Mouse (Mus musculus) neural tube, embryonic 14.5 days (tissue): ENCODE measurements at regions not wholly inside any gene's neighbourhood (a gene's known extent, or its start where the extent isn't known, plus 50 kb on each side); places are given as distances from the start of the nearest gene placed in this dataset.
"Not testable (repeated sequence)": the region's sequence is repeated elsewhere in the genome, so short reads cannot be mapped to it uniquely, and the experiment has no call there.

Experiments used
- ATAC-seq: fragments of 200-750 bp; cut with Nextera tagmentation; 2 replicates; pipeline ENCODE4 v1.8.0; 2017; ENCODE audit warnings: low read depth, mild to moderate bottlenecking, moderate TSS enrichment, moderate library complexity
- H3K27ac ChIP-seq: fragments of 300-500 bp; sonication (generic); 2 replicates; pipeline ENCODE4 v1.5.1; 2014; ENCODE audit warnings: low read depth, mild to moderate bottlenecking, control low read depth, low read length, moderate library complexity, mixed read lengths
- H3K27me3 ChIP-seq: fragments of 300-500 bp; sonication (generic); 2 replicates; pipeline ENCODE4 v1.6.1; 2014; ENCODE audit warnings: low read length; ENCODE audit not compliant: control insufficient read depth, insufficient read depth
- H3K36me3 ChIP-seq: fragments of 300-500 bp; sonication (generic); 2 replicates; pipeline ENCODE4 v1.6.1; 2014; ENCODE audit warnings: low read length, mixed read lengths; ENCODE audit not compliant: control insufficient read depth, insufficient read depth
- H3K4me1 ChIP-seq: fragments of 300-500 bp; sonication (generic); 2 replicates; pipeline ENCODE4 v1.6.1; 2014; ENCODE audit warnings: low read length; ENCODE audit not compliant: control insufficient read depth, insufficient read depth
- H3K4me2 ChIP-seq: fragments of 300-500 bp; sonication (generic); 2 replicates; pipeline ENCODE4 v1.6.1; 2014; ENCODE audit warnings: mild to moderate bottlenecking, low read depth, low read length, control low read depth
- H3K4me3 ChIP-seq: fragments of 300-500 bp; sonication (generic); 2 replicates; pipeline ENCODE4 v1.5.1; 2014; ENCODE audit warnings: low read depth, low read length, control low read depth, mixed read lengths
- H3K9ac ChIP-seq: fragments of 300-500 bp; sonication (generic); replicated peaks from 2 replicates; pipeline ENCODE4 v1.6.1; 2014; ENCODE audit warnings: low read depth, mild to moderate bottlenecking, control low read depth, low read length, mixed read lengths
- H3K9me3 ChIP-seq: fragments of 300-500 bp; sonication (generic); 2 replicates; pipeline ENCODE4 v1.6.1; 2016; ENCODE audit warnings: low read length; ENCODE audit not compliant: control insufficient read depth
- WGBS: fragments of 180-500 bp; shearing (Covaris S2); extraction: QIAGEN DNeasy Blood & Tissue Kit; methylation state at CpG from one replicate; pipeline ENCODE4 v1.1.7; 2014; 5-methylcytosine and 5-hydroxymethylcytosine counted together

- H3K36me3 ChIP-seq, H3K27ac ChIP-seq, H3K4me3 ChIP-seq, ATAC-seq, H3K4me2 ChIP-seq, H3K9me3 ChIP-seq, H3K27me3 ChIP-seq, H3K4me1 ChIP-seq, H3K9ac ChIP-seq: not testable (repeated sequence)
- WGBS, result 97% methylated on average over 1 of the region's 1 CpGs
These were observed 208.9 kb downstream of the Gm15319 start for GRCm38 (mm10) chr8:20154091-20154490.
